Mouse (Mus musculus): ENCODE measurements around the gene Nrap. TPM values are rescaled to one million over a fixed set of nuclear protein-coding genes. Genes with fewer than 3 reads are reported as not detected.
A peak's percentile ranks its signal among the peaks of the same experiment; 100 is the strongest.

The Nrap gene
- polyA plus RNA-seq, 1 experiment from 2014 or later: 0.36 TPM

GRCm38 (mm10) chr19:56321303-56321920 lies 68.4 kb downstream of the Nrap start:
- Histone ChIP-seq H3K27me3 (replicated peaks) (no peaks in the 10 kb centered on the region), H3K4me3 (replicated peaks) (no peak overlapping the region), H3K4me1 (peaks cover 8% of the 10 kb centered on the region; the same call in 1 of the 2 replicates), H3K36me3 (no peaks in the 10 kb centered on the region), H3K9ac (no peak overlapping the region), H3K9me3 (no peaks in the 10 kb centered on the region), H3K4me2 (no peak overlapping the region), H3K27ac (no peak overlapping the region)
- 85% methylated on average over 12 of the region's 12 CpGs for WGBS
- ATAC-seq (ENCODE audit: insufficient read depth, low FRiP score, low read depth): no peak

GRCm38 (mm10) chr19:56320186-56320860 lies 69.5 kb downstream of the Nrap start:
- no peaks in the 10 kb centered on the region for H3K36me3 ChIP-seq
- no peak overlapping the region for H3K27ac ChIP-seq
- peak overlapping the region; percentile 40 for H3K4me2 ChIP-seq
- H3K27me3 ChIP-seq (replicated peaks): no peaks in the 10 kb centered on the region
- WGBS: 20% methylated on average over 26 of the region's 26 CpGs
- no peak overlapping the region for H3K4me3 ChIP-seq (replicated peaks)
- no peak for ATAC-seq (ENCODE audit: insufficient read depth, low FRiP score, low read depth)
- H3K4me1 ChIP-seq: 0 out of 2 replicates have a peak, but pooled peaks cover 5% of the 10 kb centered on the region
- H3K9ac ChIP-seq: no peak overlapping the region
- no peaks in the 10 kb centered on the region for H3K9me3 ChIP-seq

DNA sequence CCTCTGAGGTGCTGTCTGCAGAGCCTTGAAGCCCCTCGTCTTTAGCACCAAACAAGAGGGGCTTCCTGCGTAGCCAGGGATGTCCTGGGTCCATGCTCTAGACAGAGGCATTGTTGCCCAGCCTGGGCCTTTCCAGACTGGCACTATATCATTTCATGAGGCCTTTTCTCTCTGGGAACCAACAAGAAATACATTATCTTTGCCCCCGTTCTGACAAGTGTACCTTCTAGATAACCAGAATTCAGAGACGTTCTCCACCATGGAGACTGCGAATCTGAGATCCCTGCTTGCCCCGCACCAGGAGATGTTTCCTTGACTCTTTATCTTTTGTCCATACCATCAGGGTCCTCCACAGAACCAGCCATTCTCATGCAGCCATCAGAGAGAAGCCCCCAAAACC lies 70.2 kb downstream of the Nrap start:
- Histone ChIP-seq H3K4me2 (no peak overlapping the region), H3K36me3 (no peaks in the 10 kb centered on the region), H3K9ac (no peak overlapping the region), H3K4me3 (replicated peaks) (no peak overlapping the region), H3K27ac (no peak overlapping the region), H3K9me3 (no peaks in the 10 kb centered on the region), H3K4me1 (0 out of 2 replicates have a peak, but pooled peaks cover 5% of the 10 kb centered on the region), H3K27me3 (replicated peaks) (no peaks in the 10 kb centered on the region)
- 84% methylated on average over 6 of the region's 6 CpGs for WGBS
- ATAC-seq (ENCODE audit: insufficient read depth, low FRiP score, low read depth): no peak

DNA sequence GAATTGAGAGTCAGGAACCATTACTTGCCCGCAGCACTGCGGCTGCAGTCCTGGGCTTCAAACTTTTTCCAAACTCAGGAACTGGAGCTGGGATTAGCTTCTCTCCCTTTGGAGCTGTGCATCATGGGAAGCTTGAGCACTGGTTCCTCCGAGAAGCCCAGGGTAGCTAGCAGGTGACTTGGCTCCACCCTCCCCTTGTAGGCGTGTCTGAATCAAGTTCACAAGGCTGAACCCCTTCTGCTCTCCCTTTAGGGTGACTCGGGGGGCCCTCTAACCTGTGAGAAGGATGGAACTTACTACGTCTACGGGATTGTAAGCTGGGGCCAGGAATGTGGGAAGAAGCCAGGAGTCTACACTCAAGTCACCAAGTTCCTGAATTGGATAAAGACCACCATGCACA lies 70.6 kb downstream of the Nrap start:
- WGBS: 87% methylated on average over 7 of the region's 7 CpGs
- Histone ChIP-seq H3K27ac (no peak overlapping the region), H3K9me3 (no peaks in the 10 kb centered on the region), H3K4me3 (replicated peaks) (no peak overlapping the region), H3K27me3 (replicated peaks) (no peaks in the 10 kb centered on the region), H3K4me1 (0 out of 2 replicates have a peak, but pooled peaks cover 5% of the 10 kb centered on the region), H3K4me2 (no peak overlapping the region), H3K9ac (no peak overlapping the region), H3K36me3 (no peaks in the 10 kb centered on the region)
- ATAC-seq (ENCODE audit: insufficient read depth, low FRiP score, low read depth): no peak

- no peak for ATAC-seq (ENCODE audit: insufficient read depth, low FRiP score, low read depth)
Observed at GRCm38 (mm10) chr19:56316531-56316930, 73.3 kb downstream of the Nrap start.

DNA sequence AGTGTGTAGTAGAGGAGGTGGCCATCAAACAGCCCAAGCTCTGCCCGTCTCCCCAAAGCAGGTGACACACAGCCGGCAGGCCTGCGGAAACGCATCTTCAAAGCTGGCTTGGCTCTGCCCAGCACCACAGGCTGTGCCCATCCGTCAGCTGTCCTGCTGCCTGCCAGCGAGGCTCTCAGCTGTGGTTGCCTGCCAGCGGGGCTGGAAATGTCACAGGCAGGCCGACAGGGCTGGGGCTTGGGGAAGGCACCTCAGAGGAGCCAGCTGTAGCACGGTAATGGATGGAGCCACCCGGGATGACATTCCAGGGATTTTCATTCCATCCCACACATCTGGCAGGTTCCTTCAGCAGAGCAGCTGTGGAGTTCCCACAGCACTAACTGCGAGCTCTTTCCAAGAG lies 89.0 kb downstream of the Nrap start:
- no peak overlapping the region for H3K4me2 ChIP-seq
- H3K27ac ChIP-seq: no peak overlapping the region
- no peaks in the 10 kb centered on the region for H3K9me3 ChIP-seq
- WGBS: 57% methylated on average over 11 of the region's 11 CpGs
- ATAC-seq (ENCODE audit: insufficient read depth, low FRiP score, low read depth): no peak
- H3K4me3 ChIP-seq (replicated peaks): no peak overlapping the region
- H3K9ac ChIP-seq: no peak overlapping the region
- H3K27me3 ChIP-seq (replicated peaks): no peaks in the 10 kb centered on the region
- H3K4me1 ChIP-seq: no peaks in the 10 kb centered on the region
- H3K36me3 ChIP-seq: no peaks in the 10 kb centered on the region

More at GRCm38 (mm10) chr19:56316531-56316930, 73.3 kb downstream of the Nrap start:
- WGBS: 82% methylated on average over 3 of the region's 3 CpGs
- Histone ChIP-seq H3K9ac (no peak overlapping the region), H3K27ac (no peak overlapping the region), H3K9me3 (no peaks in the 10 kb centered on the region), H3K36me3 (no peaks in the 10 kb centered on the region), H3K4me3 (replicated peaks) (no peak overlapping the region), H3K4me2 (no peak overlapping the region), H3K4me1 (0 out of 2 replicates have a peak, but pooled peaks cover 5% of the 10 kb centered on the region), H3K27me3 (replicated peaks) (no peaks in the 10 kb centered on the region)

GRCm38 (mm10) chr19:56297264-56297663 lies 92.6 kb downstream of the Nrap start:
- 65% methylated on average over 3 of the region's 3 CpGs for WGBS
- H3K4me2 ChIP-seq: no peak overlapping the region
- no peak overlapping the region for H3K9ac ChIP-seq
- no peak overlapping the region for H3K4me3 ChIP-seq (replicated peaks)
- H3K36me3 ChIP-seq: no peaks in the 10 kb centered on the region
- H3K27ac ChIP-seq: no peak overlapping the region
- no peak for ATAC-seq (ENCODE audit: insufficient read depth, low FRiP score, low read depth)
- no peaks in the 10 kb centered on the region for H3K9me3 ChIP-seq
- H3K4me1 ChIP-seq: peaks cover 7% of the 10 kb centered on the region
- no peaks in the 10 kb centered on the region for H3K27me3 ChIP-seq (replicated peaks)

DNA sequence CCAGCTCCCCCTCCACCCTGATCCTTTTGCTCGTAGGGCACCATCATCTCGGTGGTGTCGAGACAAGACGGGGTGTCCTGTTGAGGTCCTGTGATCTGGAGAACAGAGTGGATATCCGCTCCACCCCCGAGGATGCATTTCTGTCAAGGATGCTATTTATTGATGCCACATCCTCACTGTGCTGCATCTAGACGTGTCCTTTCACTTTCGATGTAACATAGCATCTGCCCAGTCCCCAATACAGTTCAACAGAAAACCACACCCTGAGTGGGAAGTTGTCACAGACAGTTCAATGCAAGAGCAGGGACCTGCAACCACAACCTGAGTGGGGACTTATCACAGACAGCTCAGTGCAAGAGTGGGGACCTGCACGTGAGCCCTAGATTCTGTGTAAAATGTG lies 93.2 kb downstream of the Nrap start:
- H3K9ac ChIP-seq: no peak overlapping the region
- no peak overlapping the region for H3K27ac ChIP-seq
- H3K9me3 ChIP-seq: no peaks in the 10 kb centered on the region
- no peaks in the 10 kb centered on the region for H3K27me3 ChIP-seq (replicated peaks)
- no peak overlapping the region for H3K4me2 ChIP-seq
- WGBS: 77% methylated on average over 9 of the region's 9 CpGs
- H3K36me3 ChIP-seq: no peaks in the 10 kb centered on the region
- ATAC-seq (ENCODE audit: insufficient read depth, low FRiP score, low read depth): no peak
- peaks cover 12% of the 10 kb centered on the region for H3K4me1 ChIP-seq
- no peak overlapping the region for H3K4me3 ChIP-seq (replicated peaks)

DNA sequence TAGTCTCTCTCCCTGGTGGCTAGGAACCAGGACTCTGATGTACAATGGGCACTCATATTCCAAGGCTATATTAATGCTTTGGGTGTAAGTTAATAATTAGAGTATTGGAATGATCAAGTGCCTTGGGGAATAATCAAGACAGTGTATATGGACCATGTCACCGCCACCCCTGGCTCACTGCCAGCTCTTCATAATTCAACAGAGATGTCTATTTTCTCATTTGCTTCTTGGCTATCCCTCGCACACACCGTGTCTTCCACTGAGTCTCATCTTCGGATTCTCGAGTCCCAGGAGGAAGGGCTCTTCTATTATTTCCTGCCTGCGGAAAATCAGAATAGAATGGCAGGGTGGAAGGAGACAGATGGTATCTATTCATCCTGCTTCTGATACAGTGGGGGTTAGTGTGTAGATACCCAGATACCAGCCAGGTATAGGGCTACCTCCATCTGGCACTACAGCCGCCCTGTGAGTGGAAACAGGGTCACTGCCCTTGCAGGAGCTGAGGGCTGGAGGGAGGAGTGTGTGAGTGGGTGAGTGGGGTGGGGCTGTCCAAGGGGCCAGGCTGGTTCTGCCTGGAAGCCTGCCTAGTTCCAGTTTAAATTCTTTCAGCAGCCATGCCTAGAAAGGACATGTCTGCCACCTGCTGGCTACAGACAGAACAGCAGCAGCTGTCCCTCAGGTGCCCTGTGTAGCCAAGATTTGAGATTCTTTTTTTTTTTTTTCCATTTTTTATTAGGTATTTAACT lies 95.0 kb downstream of the Nrap start:
- Histone ChIP-seq H3K36me3 (no peaks in the 10 kb centered on the region), H3K4me3 (replicated peaks) (no peak overlapping the region), H3K27me3 (replicated peaks) (no peaks in the 10 kb centered on the region), H3K4me2 (peak overlapping the region; percentile 27; the same call in 1 of the 2 replicates), H3K27ac (no peak overlapping the region), H3K4me1 (peaks cover 18% of the 10 kb centered on the region), H3K9ac (no peak overlapping the region), H3K9me3 (no peaks in the 10 kb centered on the region)
- 55% methylated on average over 7 of the region's 7 CpGs for WGBS
- ATAC-seq (ENCODE audit: insufficient read depth, low FRiP score, low read depth): peak; percentile 75

GRCm38 (mm10) chr19:56292335-56292734 lies 97.5 kb downstream of the Nrap start:
- Histone ChIP-seq H3K36me3 (no peaks in the 10 kb centered on the region), H3K4me2 (no peak overlapping the region), H3K4me1 (peaks cover 18% of the 10 kb centered on the region), H3K9ac (no peak overlapping the region), H3K9me3 (no peaks in the 10 kb centered on the region), H3K27me3 (replicated peaks) (no peaks in the 10 kb centered on the region), H3K27ac (no peak overlapping the region), H3K4me3 (replicated peaks) (no peak overlapping the region)
- WGBS: 67% methylated on average over 9 of the region's 9 CpGs
- ATAC-seq (ENCODE audit: insufficient read depth, low FRiP score, low read depth): no peak

GRCm38 (mm10) chr19:56291898-56292297 lies 97.9 kb downstream of the Nrap start:
- Histone ChIP-seq H3K27me3 (replicated peaks) (no peaks in the 10 kb centered on the region), H3K9me3 (no peaks in the 10 kb centered on the region), H3K4me2 (no peak overlapping the region), H3K27ac (no peak overlapping the region), H3K9ac (no peak overlapping the region), H3K4me1 (peaks cover 18% of the 10 kb centered on the region), H3K4me3 (replicated peaks) (no peak overlapping the region), H3K36me3 (no peaks in the 10 kb centered on the region)
- WGBS: 24% methylated on average over 6 of the region's 6 CpGs
- peak; percentile 56; the same call in 1 of the 2 replicates for ATAC-seq (ENCODE audit: insufficient read depth, low FRiP score, low read depth)

DNA sequence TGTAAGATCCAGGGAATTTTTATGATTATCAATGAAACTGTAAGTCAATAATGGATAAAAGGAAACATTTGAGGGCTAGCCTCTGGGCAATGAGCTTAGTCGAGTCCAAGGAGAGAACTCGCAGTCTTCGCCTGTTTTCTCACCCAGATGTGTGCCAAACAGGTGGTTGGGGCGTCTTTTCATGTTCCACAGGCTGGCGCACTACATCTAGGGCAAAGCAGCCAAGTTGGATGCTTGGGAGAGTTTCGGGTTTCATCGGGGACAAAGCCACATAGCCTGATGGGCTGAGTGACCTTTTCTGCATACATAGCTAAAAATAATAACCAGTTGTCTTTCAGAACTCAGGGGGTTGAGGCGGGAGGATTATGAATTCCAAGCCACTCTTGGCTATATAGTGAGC lies 100.2 kb downstream of the Nrap start:
- H3K4me3 ChIP-seq (replicated peaks): no peak overlapping the region; the same call in 1 of the 2 replicates
- no peaks in the 10 kb centered on the region for H3K27me3 ChIP-seq (replicated peaks)
- H3K4me1 ChIP-seq: peaks cover 14% of the 10 kb centered on the region
- 79% methylated on average over 8 of the region's 8 CpGs for WGBS
- H3K4me2 ChIP-seq: peak overlapping the region; percentile 34; the same call in 1 of the 2 replicates
- H3K27ac ChIP-seq: no peak overlapping the region
- ATAC-seq (ENCODE audit: insufficient read depth, low FRiP score, low read depth): no peak
- no peaks in the 10 kb centered on the region for H3K36me3 ChIP-seq
- H3K9ac ChIP-seq: no peak overlapping the region
- no peaks in the 10 kb centered on the region for H3K9me3 ChIP-seq
